Mouse (Mus musculus): ENCODE results near the gene Nek4. TPM values are rescaled to one million over a fixed set of nuclear protein-coding genes. Genes with fewer than 3 reads are reported as not detected.

Nek4 gene
- polyA plus RNA-seq (2017; shearing (Covaris generic)): 2.8 TPM

DNA sequence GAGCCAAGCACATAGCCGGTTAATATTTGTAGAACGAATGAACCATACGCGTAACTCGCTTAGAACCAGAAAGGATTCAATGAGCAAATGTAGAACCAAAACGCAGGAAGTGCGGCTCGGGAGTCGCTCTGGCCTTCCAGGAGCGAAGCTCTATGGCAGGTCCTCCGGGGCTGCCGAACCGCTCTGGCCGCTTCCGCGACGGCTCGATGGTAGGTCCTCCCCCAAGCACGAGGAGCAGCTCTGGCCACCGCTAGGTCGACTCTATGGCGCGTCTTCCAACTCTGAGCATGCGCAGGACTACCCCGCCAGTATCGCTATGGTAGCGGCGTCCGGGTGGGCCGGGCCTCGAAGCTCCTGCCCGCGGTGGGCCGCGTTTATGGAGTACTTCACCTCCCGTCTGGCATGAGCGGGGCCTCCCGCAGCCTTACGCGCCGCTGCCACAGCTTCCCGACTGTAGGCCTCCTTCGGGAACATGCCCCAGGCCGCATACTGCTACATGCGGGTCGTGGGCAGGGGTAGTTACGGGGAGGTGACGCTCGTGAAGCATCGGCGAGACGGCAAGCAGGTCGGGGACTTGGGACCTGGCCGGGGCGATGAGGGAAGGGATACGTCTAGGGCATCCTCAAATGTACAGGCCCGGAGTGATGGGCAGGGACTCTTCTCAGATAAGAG, at the start of gene Nek4:
Gene Nek4, plus strand, starts transcription at position 224 of the 672 bp plus-strand sequence.

DNA sequence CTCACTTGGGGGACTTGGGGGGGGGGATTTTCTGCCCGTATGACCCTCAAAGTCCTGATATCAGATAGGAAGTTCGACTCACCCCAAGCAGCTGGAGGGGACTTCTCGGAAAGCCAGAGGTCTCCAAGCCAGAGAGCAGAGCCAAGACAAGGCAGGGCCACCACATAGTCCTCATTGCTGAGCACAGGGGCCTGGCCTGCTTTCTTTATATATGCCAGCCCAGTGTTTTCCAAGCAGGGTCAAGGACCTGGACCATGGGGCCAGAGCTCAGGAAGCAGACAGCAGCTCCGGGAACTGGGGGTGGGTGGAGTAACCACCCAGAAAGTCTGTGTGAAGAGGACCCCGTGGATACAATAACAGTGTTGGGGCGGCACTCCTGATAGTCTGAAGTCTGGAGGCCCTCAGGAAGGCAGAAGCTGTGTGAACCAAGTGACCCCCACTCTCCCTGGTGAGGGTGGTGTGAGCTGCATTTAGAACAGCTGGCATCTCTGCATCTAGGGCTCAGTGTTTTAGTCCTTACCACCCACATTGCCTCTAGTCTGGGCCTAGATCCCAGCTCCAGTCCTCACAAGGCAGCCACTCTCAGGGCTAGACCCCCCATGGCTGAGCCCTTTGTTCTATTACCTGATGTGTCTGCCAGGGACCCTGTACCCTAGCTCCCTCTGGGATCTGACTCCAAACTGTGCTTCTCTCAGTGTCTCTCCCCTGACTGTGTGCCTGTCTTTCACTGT, 27.6 kb upstream of the Nek4 start, which contains the start of gene Itih3:
Gene Itih3, minus strand, starts transcription at position 386 of the 731 bp plus-strand sequence.

DNA sequence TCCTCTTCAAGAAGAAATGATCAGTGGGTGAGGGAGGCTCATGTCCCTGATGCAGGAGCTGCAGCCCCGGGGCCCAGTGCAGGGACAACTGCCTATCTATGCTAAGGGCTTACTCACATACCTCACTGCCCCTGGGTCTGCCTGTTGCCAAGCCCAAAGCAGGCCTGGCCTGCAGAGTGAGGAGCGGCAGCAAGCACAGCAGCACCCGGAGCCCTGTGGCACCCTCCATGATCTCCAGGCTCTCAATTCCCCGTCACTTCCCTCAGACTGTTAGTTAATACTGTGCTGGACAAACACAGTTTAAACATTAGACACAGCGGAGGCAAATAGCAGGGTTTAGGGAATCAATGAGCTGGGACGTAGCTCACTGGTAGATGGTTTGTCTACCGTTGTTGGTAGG, 8.1 kb upstream of the Nek4 start, which contains the start of gene Itih1:
Gene Itih1, minus strand, starts transcription at position 252 of the 400 bp plus-strand sequence.

DNA sequence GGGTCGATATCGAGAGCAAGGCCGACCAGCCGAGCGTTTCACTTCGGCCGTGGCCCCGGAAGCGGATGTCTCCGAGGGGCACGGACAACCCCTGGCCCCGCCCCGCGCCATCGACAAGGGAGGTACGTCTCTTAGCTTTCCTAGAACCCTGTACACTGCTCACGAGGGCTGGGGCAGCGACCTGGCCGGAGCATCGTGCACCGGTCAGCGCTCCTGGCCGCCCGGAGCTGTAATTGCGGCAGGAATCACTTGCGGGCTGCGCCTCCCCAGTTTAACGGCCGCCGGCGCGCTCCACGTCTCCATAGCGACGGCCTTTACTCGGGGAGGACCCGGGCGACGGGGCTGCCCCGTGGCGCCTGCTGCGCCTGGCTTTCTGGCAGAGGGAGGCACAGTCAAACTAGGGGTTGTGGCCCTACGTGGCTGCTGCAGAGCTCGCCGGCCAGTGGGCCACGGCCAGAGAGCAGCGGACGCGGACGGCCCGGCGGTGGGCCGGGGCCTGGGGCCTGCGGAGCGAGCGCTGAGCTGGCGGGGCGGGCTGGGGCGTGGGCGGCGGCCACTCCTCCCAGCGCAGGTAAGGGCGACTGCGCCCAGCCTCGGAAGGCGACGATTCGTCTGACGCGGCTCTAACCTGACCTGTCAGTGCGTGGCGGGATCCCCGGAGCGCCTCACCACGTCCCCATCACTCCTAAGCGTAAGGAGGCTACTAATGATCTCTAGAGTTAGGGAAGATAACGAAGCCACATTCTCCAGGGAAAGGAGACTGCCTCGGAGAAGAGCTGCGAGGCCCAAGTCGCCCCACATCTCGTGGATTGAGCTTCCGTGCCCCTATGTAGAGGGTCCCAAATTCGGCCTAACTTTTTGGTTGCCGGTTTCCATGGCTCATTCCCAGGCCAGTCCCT, 50.4 kb downstream of the Nek4 start, which contains the start of the genes Glt8d1 and Spcs1:
Gene Glt8d1, plus strand, starts transcription at position 94 of the 899 bp plus-strand sequence.
Gene Spcs1, minus strand, starts transcription at position 366 of the 899 bp plus-strand sequence.

DNA sequence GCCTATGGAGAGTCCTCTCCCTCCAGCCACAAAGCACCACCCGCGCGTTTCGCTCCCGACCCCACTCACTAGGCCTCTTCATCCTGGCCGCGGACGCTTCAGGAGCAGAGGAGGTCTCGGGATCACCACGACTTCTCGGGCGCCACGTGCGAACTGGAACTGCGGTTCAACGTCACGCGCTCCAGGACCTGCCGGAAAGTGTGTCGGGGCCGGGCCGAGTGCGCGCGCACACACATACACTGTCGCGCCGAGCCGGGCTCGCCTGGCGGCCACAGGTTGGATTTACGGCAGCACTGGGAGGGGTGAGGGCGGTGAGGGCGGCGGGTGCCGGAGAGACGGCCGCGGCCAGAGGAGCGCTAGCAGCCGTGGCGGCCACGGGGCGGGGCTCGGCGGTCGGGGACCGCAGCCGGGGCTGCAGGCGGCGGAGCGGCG, 67.7 kb downstream of the Nek4 start, which contains the start of the genes Pbrm1 and Gnl3:
Gene Pbrm1, plus strand, starts transcription at position 279 of the 432 bp plus-strand sequence.
Gene Gnl3, minus strand, starts transcription at position 293 of the 432 bp plus-strand sequence.

Other genes starting within 250 kb of the Nek4 start
- 17.8 TPM for gene Sfmbt1, start 236.5 kb upstream of the Nek4 start, polyA plus RNA-seq (2017; shearing (Covaris generic))
- gene Tmem110, start 125.8 kb upstream of the Nek4 start, polyA plus RNA-seq (2017; shearing (Covaris generic)): 23.2 TPM
- 0.66 TPM for gene Mustn1, start 72.2 kb upstream of the Nek4 start, polyA plus RNA-seq (2017; shearing (Covaris generic))
- not detected for gene Itih4, start 64.9 kb upstream of the Nek4 start, polyA plus RNA-seq (2017; shearing (Covaris generic))
- gene Itih3, start 27.6 kb upstream of the Nek4 start, polyA plus RNA-seq (2017; shearing (Covaris generic)): not detected
- gene Itih1, start 8.1 kb upstream of the Nek4 start, polyA plus RNA-seq (2017; shearing (Covaris generic)): not detected
- 8.1 TPM for gene Glt8d1, start 50.0 kb downstream of the Nek4 start, polyA plus RNA-seq (2017; shearing (Covaris generic))
- gene Spcs1, start 50.3 kb downstream of the Nek4 start, polyA plus RNA-seq (2017; shearing (Covaris generic)): 160 TPM
- gene Pbrm1, start 67.8 kb downstream of the Nek4 start, polyA plus RNA-seq (2017; shearing (Covaris generic)): 181 TPM
- gene Gnl3, start 67.8 kb downstream of the Nek4 start, polyA plus RNA-seq (2017; shearing (Covaris generic)): 134 TPM
- 63.6 TPM for gene Smim4, start 177.6 kb downstream of the Nek4 start, polyA plus RNA-seq (2017; shearing (Covaris generic))
- gene Nt5dc2, start 179.7 kb downstream of the Nek4 start, polyA plus RNA-seq (2017; shearing (Covaris generic)): 0.71 TPM
- 0.25 TPM for gene Stab1, start 217.3 kb downstream of the Nek4 start, polyA plus RNA-seq (2017; shearing (Covaris generic))

Data from naive thymus-derived CD4-positive, alpha-beta T cell, adult 5 months (primary cell).